Mouse (Mus musculus) retina, postnatal 7 days (tissue): ENCODE measurements around the gene Gm6034.
"Not testable (repeated sequence)": the region's sequence is repeated elsewhere in the genome, so short reads cannot be mapped to it uniquely, and the experiment has no call there.

Experiments used
- DNase-seq: peaks from one replicate; pipeline ENCODE4 v3.0.0-alpha.2; 2012; ENCODE audit warnings: low read depth, low spot score

Gene Gm6034

DNA sequence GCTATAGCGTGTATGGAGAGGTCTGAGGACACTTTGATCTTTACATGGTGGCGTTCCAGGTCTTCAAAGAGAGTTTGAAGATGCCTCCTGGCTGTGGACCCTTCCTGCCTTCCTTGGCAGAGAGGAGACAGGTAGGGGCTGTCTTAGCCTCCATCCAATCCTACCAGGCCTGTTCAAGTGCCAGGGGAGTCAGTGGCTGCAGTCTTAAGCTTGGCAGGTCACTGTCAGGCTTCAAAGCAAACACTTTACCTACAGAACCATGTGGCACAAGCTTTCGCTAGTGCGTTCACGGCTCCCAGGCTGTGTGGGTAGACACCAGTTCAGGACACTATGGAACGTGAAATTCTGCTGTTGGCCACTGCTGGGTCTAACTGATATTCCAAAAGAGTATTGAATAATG lies 19.8 kb upstream of the Gm6034 start:
- no peak for DNase-seq

GRCm38 (mm10) chr17:36023710-36024654 lies 18.8 kb upstream of the Gm6034 start:
- no peak for DNase-seq

GRCm38 (mm10) chr17:36025197-36025596 lies 17.6 kb upstream of the Gm6034 start:
- DNase-seq = no peak

GRCm38 (mm10) chr17:36025901-36026300 lies 16.9 kb upstream of the Gm6034 start:
- DNase-seq = no peak

GRCm38 (mm10) chr17:36027663-36028062 lies 15.1 kb upstream of the Gm6034 start:
- no peak for DNase-seq

- DNase-seq = no peak
Observed at GRCm38 (mm10) chr17:36028879-36029619, 13.7 kb upstream of the Gm6034 start.

DNA sequence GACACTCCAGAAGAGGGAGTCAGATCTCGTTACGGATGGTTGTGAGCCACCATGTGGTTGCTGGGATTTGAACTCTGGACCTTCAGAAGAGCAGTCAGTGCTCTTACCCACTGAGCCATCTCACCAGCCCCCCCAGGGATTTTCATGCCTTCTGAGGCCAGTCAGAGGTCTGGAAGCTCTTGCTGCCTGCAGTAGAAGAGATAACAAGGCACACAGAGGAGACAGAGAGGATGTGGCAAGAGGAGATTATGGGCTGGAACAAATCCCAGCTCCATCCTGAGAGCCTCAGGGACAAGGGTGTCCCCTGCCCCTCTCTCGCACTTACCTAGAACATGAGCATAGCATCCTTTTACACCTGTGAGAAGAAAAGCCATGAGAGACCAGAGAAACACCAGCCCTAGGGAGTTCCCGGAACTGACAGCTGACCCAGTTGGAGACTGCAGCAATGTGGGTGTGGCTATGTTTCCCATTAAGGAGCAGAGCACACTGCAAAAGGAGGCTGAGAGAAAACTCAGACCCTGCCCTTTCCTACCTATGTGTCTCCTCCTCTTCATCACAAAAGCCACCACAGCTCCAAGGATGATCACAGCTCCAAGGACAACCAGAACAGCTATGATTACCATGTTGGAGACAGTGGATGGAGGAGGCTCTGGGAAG lies 12.6 kb upstream of the Gm6034 start:
- DNase-seq = not testable (repeated sequence)

DNA sequence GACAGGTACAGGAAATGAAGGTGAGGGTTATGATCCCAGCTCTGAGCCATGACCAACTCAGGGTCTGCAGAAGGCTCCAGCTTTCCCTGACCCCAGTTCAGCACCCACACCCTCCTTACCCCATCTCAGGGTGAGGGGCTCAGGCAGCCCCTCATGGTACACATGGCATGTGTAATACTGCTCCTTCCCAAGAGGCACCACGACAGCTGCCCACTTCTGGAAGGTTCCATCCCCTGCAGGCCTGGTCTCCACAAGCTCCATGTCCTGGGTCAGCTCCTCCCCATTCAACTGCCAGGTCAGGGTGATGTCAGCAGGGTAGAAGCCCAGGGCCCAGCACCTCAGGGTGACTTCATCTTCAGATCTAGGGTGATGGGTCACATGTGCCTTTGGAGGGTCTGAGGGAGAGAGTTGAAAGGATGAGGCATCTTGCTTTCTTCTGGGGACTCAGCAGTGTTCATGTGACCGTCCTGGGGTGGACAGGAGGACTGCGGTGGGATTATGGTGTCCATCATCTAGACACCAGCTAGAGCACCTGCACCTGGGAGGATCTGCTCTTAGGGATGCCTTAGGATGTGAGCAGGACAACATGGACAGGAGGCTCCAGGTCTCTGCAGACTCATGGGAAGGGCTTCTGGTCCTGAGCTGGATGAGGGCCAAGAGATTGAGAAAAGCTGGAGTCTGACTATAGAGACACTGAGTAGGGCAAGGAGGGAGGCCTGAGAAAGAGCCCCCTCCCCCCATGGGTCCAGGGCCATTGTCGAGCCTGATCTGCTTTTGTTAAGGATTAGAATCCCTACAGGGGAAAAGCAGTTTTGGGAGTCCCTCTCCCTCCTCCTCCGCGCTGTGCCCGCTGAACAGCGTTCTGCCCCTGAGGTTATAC lies 11.8 kb upstream of the Gm6034 start:
- DNase-seq = not testable (repeated sequence)

- DNase-seq = peak; percentile 14
Observed at GRCm38 (mm10) chr17:36031583-36032331, 11.0 kb upstream of the Gm6034 start.

DNA sequence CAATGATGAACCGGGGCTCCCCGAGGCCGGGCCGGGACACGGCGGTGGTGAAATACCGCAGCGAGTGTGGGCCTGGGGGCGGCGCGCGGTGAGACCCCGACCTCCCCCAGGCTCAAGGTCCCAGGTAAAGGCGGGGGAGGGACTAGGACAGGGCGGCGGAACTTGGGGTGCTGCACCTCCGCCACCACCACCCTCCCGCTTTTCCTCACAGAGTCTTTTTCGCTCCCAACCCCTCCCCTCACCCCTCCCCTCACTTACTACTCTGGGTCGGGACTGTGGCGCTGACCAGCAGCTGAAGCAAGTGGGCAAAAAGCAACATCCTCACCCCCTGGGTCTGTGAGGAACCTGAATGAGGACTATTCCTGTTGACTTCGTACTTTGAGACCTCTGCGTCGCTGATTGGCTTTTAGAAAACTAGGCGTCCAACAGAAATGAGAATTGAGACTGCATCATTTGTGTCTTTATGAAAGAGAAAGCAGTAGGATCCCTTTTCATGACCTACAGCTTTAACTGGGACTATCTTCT lies 10.3 kb upstream of the Gm6034 start, which contains the start of gene H2-T23:
Gene H2-T23 (minus strand): TSS at position 505 of the 525 bp plus-strand sequence.
- DNase-seq = not testable (repeated sequence)

GRCm38 (mm10) chr17:36034524-36034923 lies 8.2 kb upstream of the Gm6034 start:
- not testable (repeated sequence) for DNase-seq

- DNase-seq = not testable (repeated sequence)
Observed at GRCm38 (mm10) chr17:36035010-36035638, 7.6 kb upstream of the Gm6034 start.

DNA sequence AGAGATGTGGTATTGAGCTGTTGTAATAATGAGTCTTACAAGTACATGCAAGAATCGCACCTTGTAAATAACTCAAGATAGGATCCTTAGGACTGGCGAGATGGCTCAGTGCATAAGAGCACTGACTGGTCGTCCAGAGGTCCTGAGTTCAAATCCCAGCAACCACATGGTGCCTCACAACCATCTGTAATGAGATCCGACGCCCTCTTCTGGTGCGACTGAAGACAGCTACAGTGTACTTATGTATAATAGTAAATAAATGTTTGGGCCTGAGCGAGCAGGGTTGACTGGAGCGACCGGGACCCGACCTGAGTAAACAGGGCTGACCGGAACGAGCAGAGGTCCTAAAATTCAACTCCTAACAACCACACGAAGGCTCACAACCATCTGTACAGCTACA lies 6.6 kb upstream of the Gm6034 start:
- not testable (repeated sequence) for DNase-seq

DNA sequence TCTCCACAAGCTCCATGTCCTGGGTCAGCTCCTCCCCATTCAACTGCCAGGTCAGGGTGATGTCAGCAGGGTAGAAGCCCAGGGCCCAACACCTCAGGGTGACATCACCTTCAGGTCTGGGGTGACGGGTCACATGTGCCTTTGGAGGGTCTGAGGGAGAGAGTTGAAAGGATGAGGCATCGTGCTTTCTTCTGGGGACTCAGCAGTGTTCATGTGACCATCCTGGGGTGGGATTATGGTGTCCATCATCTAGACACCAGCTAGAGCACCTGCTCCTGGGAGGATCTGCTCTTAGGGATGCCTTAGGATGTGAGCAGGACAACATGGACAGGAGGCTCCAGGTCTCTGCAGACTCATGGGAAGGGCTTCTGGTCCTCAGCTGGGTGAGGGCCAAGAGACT lies 2.2 kb upstream of the Gm6034 start:
- not testable (repeated sequence) for DNase-seq

- not testable (repeated sequence) for DNase-seq
Observed at GRCm38 (mm10) chr17:36042055-36042454, 706 bp upstream of the Gm6034 start.

GRCm38 (mm10) chr17:36043286-36043685 lies 525 bp downstream of the Gm6034 start:
- no peak for DNase-seq

- DNase-seq = not testable (repeated sequence)
Observed at GRCm38 (mm10) chr17:36057927-36058326, 15.2 kb downstream of the Gm6034 start.

GRCm38 (mm10) chr17:36058362-36058761 lies 15.6 kb downstream of the Gm6034 start, which contains the start of gene Gm11127:
Gm11127 (minus strand) TSS chr17:36058371.
- DNase-seq = not testable (repeated sequence)

GRCm38 (mm10) chr17:36060829-36061228 lies 18.1 kb downstream of the Gm6034 start:
- DNase-seq = peak; percentile 59
